Mouse (Mus musculus): ENCODE data around the gene Gm17651. TPM values are rescaled to one million over a fixed set of nuclear protein-coding genes. Genes with fewer than 3 reads are reported as not detected.

Gm17651 gene
- not detected for polyA plus RNA-seq (2017; shearing (Covaris generic))

DNA sequence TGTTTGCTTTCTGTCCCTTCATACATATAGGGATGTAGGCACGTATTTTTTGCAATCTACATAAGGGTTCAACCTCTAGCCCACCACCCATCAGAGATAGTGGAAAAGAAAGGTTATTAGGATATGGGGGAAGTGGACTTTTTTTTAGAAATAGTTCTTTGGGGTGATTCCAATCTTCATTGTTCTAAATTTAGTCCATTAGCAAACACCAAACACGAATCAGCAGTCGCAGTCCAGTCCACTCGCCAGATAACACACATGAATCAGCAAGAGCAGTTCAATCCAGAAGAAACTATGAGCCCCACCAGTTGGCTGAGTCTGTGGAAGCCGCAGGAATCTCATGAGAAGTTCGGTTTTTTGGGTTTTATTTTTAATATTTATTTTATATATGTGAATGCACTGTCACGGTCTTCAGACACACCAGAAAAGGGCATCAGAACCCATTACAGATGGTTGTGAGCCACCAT, at the start of gene Gm17651:
Gene Gm17651, minus strand, starts transcription at position 51 of the 467 bp plus-strand sequence.

GRCm38 (mm10) chr3:97657655-97658411, 16.7 kb downstream of the Gm17651 start, which contains the start of gene Prkab2:
Prkab2 (plus strand) TSS chr3:97658193.

GRCm38 (mm10) chr3:97628391-97629001, 46.0 kb downstream of the Gm17651 start, which contains the start of gene Fmo5:
Fmo5 (plus strand) TSS chr3:97628804.

Other genes starting within 250 kb of the Gm17651 start
- 10 to 100 TPM; 38.9 to 41.9 TPM for gene Chd1l, start 64.5 kb downstream of the Gm17651 start, polyA plus RNA-seq (2017; shearing (Covaris generic))
- gene Fmo5, start 45.9 kb downstream of the Gm17651 start, polyA plus RNA-seq (2017; shearing (Covaris generic)), result 1 to 10 TPM; 8.6 TPM
- 1 to 10 TPM; 2.2 to 2.4 TPM for gene Prkab2, start 16.5 kb downstream of the Gm17651 start, polyA plus RNA-seq (2017; shearing (Covaris generic))
- gene Pde4dip, start 214.0 kb upstream of the Gm17651 start, polyA plus RNA-seq (2017; shearing (Covaris generic)), result 10 to 100 TPM in 1 of 2 experiments, 1 to 10 TPM in 1; 7.6 to 14.4 TPM
- 10 to 100 TPM; 88.0 to 94.1 TPM for gene Sec22b, start 226.5 kb upstream of the Gm17651 start, polyA plus RNA-seq (2017; shearing (Covaris generic))

All from activated CD4-positive, CD25-positive, alpha-beta regulatory T cell (primary cell).